21 mouse cellular contexts compared by ENCODE assay signal in the genomic region with DNA sequence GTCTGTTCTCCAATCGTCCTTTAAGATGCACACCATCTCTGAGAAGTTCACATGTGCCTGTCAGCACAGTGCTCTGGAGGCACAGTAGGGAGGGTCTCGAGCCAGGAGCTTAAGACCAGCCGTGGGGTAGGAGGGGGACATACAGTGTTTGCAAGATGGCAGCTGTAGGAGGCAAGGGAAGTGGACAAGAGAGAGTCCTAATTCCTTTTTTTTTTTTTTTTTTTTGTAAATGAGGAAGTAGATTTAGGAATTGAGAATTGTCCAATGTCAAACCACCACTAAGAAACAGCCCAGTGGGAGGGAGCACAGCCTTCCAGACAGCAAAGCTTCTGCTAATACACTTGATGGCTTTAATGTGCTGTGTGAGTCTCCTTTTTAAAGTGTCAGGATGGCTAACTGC. TPM values are rescaled to one million over a fixed set of nuclear protein-coding genes. Genes with fewer than 3 reads are reported as not detected.
DNase-seq lines count a peak whose midpoint lies in the region; ATAC-seq and TF ChIP-seq lines count a peak whose summit lies in the region.
"Had no signal": no experiment of that assay in that cellular context is flagged by ENCODE, and none has a peak within 500 bp of the region (broad histone marks: within the 10 kb centered on the region; RNA-seq: fewer than 3 reads in every experiment).

No protein-coding gene starts in this region.

- ATAC-seq in heart, embryonic 15.5 days (replicated peaks; ENCODE audit: insufficient number of reproducible peaks, insufficient read depth, low FRiP score, low read depth) = no peak; the same call in 1 of the 2 replicates
- no peak for ATAC-seq in heart, embryonic 11.5 days (replicated peaks; ENCODE audit: insufficient number of reproducible peaks, low FRiP score, low TSS enrichment)
- ATAC-seq: CD4-positive, CD25-positive, alpha-beta regulatory T cell, adult 4 months; hindbrain, postnatal 0 days; liver, postnatal 0 days; midbrain, embryonic 13.5 days had no signal

- WGBS in heart, embryonic 15.5 days = 58% methylated on average over 3 of the region's 3 CpGs
- 57% methylated on average over 3 of the region's 3 CpGs for WGBS in heart, embryonic 11.5 days (ENCODE audit: insufficient replicate concordance)
- WGBS in macrophage (ENCODE audit: missing documents) = 22% methylated on average over 3 of the region's 3 CpGs

- DNase-seq in 416B (ENCODE audit: low read depth) = peak; percentile 37
- no peak for DNase-seq in CH12.LX (ENCODE audit: extremely low read depth)
- DNase-seq in right cerebral cortex, postnatal 14 days = no peak
- no peak for DNase-seq in urinary bladder, adult 2 months (ENCODE audit: low spot score)
- DNase-seq: adrenal gland, adult 2 months; cerebellum, adult 18-20 months; gastrocnemius, postnatal 10 days; heart, postnatal 4 days; kidney, adult 11 months; kidney, postnatal 10 days; liver, postnatal 0 days; lung, postnatal 36 days; right cerebral cortex, postnatal 4 days had no signal

- H3K79me2 ChIP-seq in CH12.LX (replicated peaks; ENCODE audit: control insufficient read depth, extremely low read depth, insufficient read depth, poor library complexity, severe bottlenecking) (no peaks in the 10 kb centered on the region), macrophage (ENCODE audit: inconsistent target) (no peaks in the 10 kb centered on the region)

- no peak overlapping the region for H3K9ac ChIP-seq in heart, embryonic 15.5 days
- H3K9ac ChIP-seq in heart, embryonic 11.5 days (ENCODE audit: low read depth, low read length) = no peak overlapping the region
- H3K9ac ChIP-seq in CH12.LX (ENCODE audit: insufficient read depth, low read depth) = no peak overlapping the region
- H3K9ac ChIP-seq: embryonic facial prominence, embryonic 15.5 days; liver, postnatal 0 days; midbrain, embryonic 13.5 days had no signal

- in situ Hi-C loops in CH12.LX (cut with MboI; ENCODE audit: low pct_ligation_motif_present, low pct_unique_long_range_greater_than_20kb, low sequenced_read_pairs) = no loop called here

- no peak for TF ChIP-seq CTCF in CH12.LX (conservative IDR thresholded peaks at IDR 0.05 in 1 of 2, IDR thresholded peaks at IDR 0.05 in 1 of 2; ENCODE audit: low read depth in 2 of 2, low read length in 2 of 2)

- no peaks in the 10 kb centered on the region for H3K27me3 ChIP-seq in heart, embryonic 15.5 days
- peaks cover 7% of the 10 kb centered on the region; the same call in 1 of the 2 replicates for H3K27me3 ChIP-seq in heart, embryonic 11.5 days (ENCODE audit: control insufficient read depth, insufficient read depth, low read length)
- H3K27me3 ChIP-seq in CH12.LX (replicated peaks) = no peaks in the 10 kb centered on the region

- peaks cover 18% of the 10 kb centered on the region for H3K4me1 ChIP-seq in heart, embryonic 15.5 days (replicated peaks)
- H3K4me1 ChIP-seq in heart, embryonic 11.5 days (ENCODE audit: control insufficient read depth, insufficient read depth, low read length) = peaks cover 4% of the 10 kb centered on the region
- peaks cover 2 to 37% of the 10 kb centered on the region in 2 experiments for H3K4me1 ChIP-seq in CH12.LX (ENCODE audit: control insufficient read depth in 1 of 2, insufficient read depth in 2 of 2)

- dilution Hi-C loops in CH12.LX (cut with MboI; ENCODE audit: extremely low pct_ligation_motif_present, extremely low pct_unique_long_range_greater_than_20kb, low sequenced_read_pairs) = no loop called here

- H3K27ac ChIP-seq in heart, embryonic 15.5 days = peak overlapping the region; percentile 55
- H3K27ac ChIP-seq in heart, embryonic 11.5 days (ENCODE audit: low read depth, low read length) = no peak overlapping the region
- no peak overlapping the region for H3K27ac ChIP-seq in CH12.LX (ENCODE audit: insufficient read depth, low read depth)
- peak overlapping the region; percentile 90 for H3K27ac ChIP-seq in macrophage
- H3K27ac ChIP-seq: embryonic facial prominence, embryonic 15.5 days; forebrain, embryonic 10.5 days; hindbrain, postnatal 0 days; midbrain, embryonic 13.5 days had no signal

- TF ChIP-seq RAD21 in CH12.LX (IDR thresholded peaks at IDR 0.05; ENCODE audit: low read depth, low read length) = no peak

- H3K9me3 ChIP-seq in heart, embryonic 15.5 days (replicated peaks) = no peaks in the 10 kb centered on the region
- H3K9me3 ChIP-seq in heart, embryonic 11.5 days (replicated peaks; ENCODE audit: control insufficient read depth, low read length) = no peaks in the 10 kb centered on the region
- no peaks in the 10 kb centered on the region for H3K9me3 ChIP-seq in CH12.LX (replicated peaks; ENCODE audit: low read length)
- H3K9me3 ChIP-seq: embryonic facial prominence, embryonic 15.5 days; forebrain, embryonic 10.5 days; midbrain, embryonic 13.5 days had no signal

- no peak for TF ChIP-seq POLR2A in CH12.LX (IDR thresholded peaks at IDR 0.05; ENCODE audit: low read depth, low read length)

- TF ChIP-seq EP300 in CH12.LX (IDR thresholded peaks at IDR 0.05; ENCODE audit: low read length) = peak; percentile 41; the same call in 1 of the 2 replicates

- H3K36me3 ChIP-seq in heart, embryonic 15.5 days = no peaks in the 10 kb centered on the region
- no peaks in the 10 kb centered on the region for H3K36me3 ChIP-seq in heart, embryonic 11.5 days (ENCODE audit: control insufficient read depth, insufficient read depth, low read length)
- H3K36me3 ChIP-seq in CH12.LX (replicated peaks in 1 of 2; ENCODE audit: control insufficient read depth in 1 of 2, insufficient read depth in 1 of 2, low read length in 1 of 2) (no peaks in the 10 kb centered on the region), macrophage (ENCODE audit: inconsistent target) (no peaks in the 10 kb centered on the region)
- H3K36me3 ChIP-seq: embryonic facial prominence, embryonic 15.5 days; forebrain, embryonic 10.5 days; midbrain, embryonic 13.5 days had no signal

- H3K4me2 ChIP-seq in heart, embryonic 15.5 days = no peak overlapping the region
- H3K4me2 ChIP-seq in heart, embryonic 11.5 days = no peak overlapping the region
- no peak overlapping the region for H3K4me2 ChIP-seq in CH12.LX (ENCODE audit: insufficient read depth, low read depth, poor library complexity, severe bottlenecking)
- H3K4me2 ChIP-seq: embryonic facial prominence, embryonic 15.5 days; midbrain, embryonic 13.5 days had no signal

- H3K4me3 ChIP-seq in heart, embryonic 15.5 days = no peak overlapping the region
- no peak overlapping the region for H3K4me3 ChIP-seq in heart, embryonic 11.5 days (ENCODE audit: low read depth, low read length)
- no peak overlapping the region for H3K4me3 ChIP-seq in CH12.LX (replicated peaks in 1 of 3; ENCODE audit: low read depth in 2 of 3, low read length in 2 of 3, poor library complexity in 1 of 3)
- no peak overlapping the region for H3K4me3 ChIP-seq in macrophage (ENCODE audit: inconsistent target)
- H3K4me3 ChIP-seq: embryonic facial prominence, embryonic 15.5 days; forebrain, embryonic 10.5 days; midbrain, embryonic 13.5 days had no signal

TF ChIP-seq in CH12.LX, 34 proteins besides CTCF, POLR2A, EP300 and RAD21:
- TF ChIP-seq ZNF384 (IDR thresholded peaks at IDR 0.05; ENCODE audit: low read depth, low read length) = peak; percentile 78
- TF ChIP-seq USF1 (IDR thresholded peaks at IDR 0.05; ENCODE audit: low read depth, low read length) = no peak

RNA-seq across cellular contexts. Expression of gene Plekho1, which starts 18.7 kb away (rescaled TPM):
- 64.3 and 69.6 TPM in 2 replicates for polyA plus RNA-seq in heart, embryonic 15.5 days (2015; fragmentation: Nextera tagmentation; extraction: Ambion mirVana)
- 69.5 and 82.2 TPM in 2 replicates for polyA plus RNA-seq in heart, embryonic 11.5 days (2014; fragmentation: Nextera tagmentation; extraction: Ambion mirVana)
- total RNA-seq in CH12.LX (2012; rRNA removed) (23.0 and 24.6 TPM in 2 replicates), CH12.LX (2014; rRNA removed) (22.2 and 22.3 TPM in 2 replicates)
- polyA plus RNA-seq in CH12.LX (2012; ENCODE audit: insufficient read length, low read depth) (18.6 and 23.4 TPM in 2 replicates), macrophage (2018) (189 to 264 TPM (median 249 TPM) in 3 replicates)
- total RNA-seq in macrophage (2018; cell fraction: chromatin; rRNA removed) = 100 to 1,000 TPM; 115 to 354 (median 220) TPM
- total RNA-seq in macrophage (2018; cell fraction: cytosol; rRNA removed) = 100 to 1,000 TPM; 154 to 259 (median 208) TPM
- 100 to 1,000 TPM; 160 to 320 (median 230) TPM for total RNA-seq in macrophage (2018; cell fraction: nucleus; rRNA removed)
- polyA plus RNA-seq in urinary bladder, adult 2 months (2012; rRNA removed) = 196 and 224 TPM in 2 replicates

RNA-seq across cellular contexts. Expression of gene Anp32e, which starts 48.0 kb away (rescaled TPM):
- polyA plus RNA-seq in heart, embryonic 15.5 days (2015; fragmentation: Nextera tagmentation; extraction: Ambion mirVana) = 183 and 187 TPM in 2 replicates
- polyA plus RNA-seq in heart, embryonic 11.5 days (2014; fragmentation: Nextera tagmentation; extraction: Ambion mirVana) = 71.0 and 88.5 TPM in 2 replicates
- total RNA-seq in CH12.LX (2012; rRNA removed) = 85.2 and 126 TPM in 2 replicates
- total RNA-seq in CH12.LX (2014; rRNA removed) = 64.8 and 74.2 TPM in 2 replicates
- polyA plus RNA-seq in CH12.LX (2012; ENCODE audit: insufficient read length, low read depth) = 439 and 608 TPM in 2 replicates
- total RNA-seq in macrophage (2018; cell fraction: chromatin; rRNA removed) = 10 to 100 TPM in 16 of 26 experiments, 1 to 10 TPM in 10; 5.8 to 31.9 (median 11.0) TPM
- 10 to 100 TPM; 24.0 to 62.5 (median 37.7) TPM for total RNA-seq in macrophage (2018; cell fraction: cytosol; rRNA removed)
- 10 to 100 TPM; 11.2 to 50.9 (median 18.7) TPM for total RNA-seq in macrophage (2018; cell fraction: nucleus; rRNA removed)
- 40.1 to 196 TPM (median 80.7 TPM) in 3 replicates for polyA plus RNA-seq in macrophage (2018)
- 53.4 and 78.9 TPM in 2 replicates for polyA plus RNA-seq in urinary bladder, adult 2 months (2012; rRNA removed)

Comparison
In these comparisons a context has a peak if more than half of its experiments do, and no peak if none do; other contexts are left out.
1. H3K27ac ChIP-seq: peak in heart, embryonic 15.5 days (single experiment) and macrophage (single experiment); none in heart, embryonic 11.5 days (single experiment) and CH12.LX (single experiment).